Mouse (Mus musculus) forebrain, postnatal 0 days (tissue): ENCODE measurements around the gene Otub1. TPM values are rescaled to one million over a fixed set of nuclear protein-coding genes. Genes with fewer than 3 reads are reported as not detected.

Experiments used
- ATAC-seq: fragments of 200-750 bp; cut with Nextera tagmentation; 2 replicates; pipeline ENCODE4 v1.8.0; 2017; ENCODE audit warnings: mild to moderate bottlenecking, moderate library complexity
- DNase-seq: peaks from one replicate; pipeline ENCODE4 v3.0.0-alpha.2; 2015
- H3K27ac ChIP-seq: fragments of 300-500 bp; sonication (generic); 2 replicates; pipeline ENCODE4 v1.5.1; 2014; ENCODE audit warnings: low read depth, mild to moderate bottlenecking, antibody characterized with exemption, low read length, moderate library complexity, mixed read lengths
- H3K27me3 ChIP-seq: fragments of 300-500 bp; sonication (generic); 2 replicates; pipeline ENCODE4 v1.6.1; 2014; ENCODE audit warnings: mild to moderate bottlenecking, low read length, mixed read lengths; ENCODE audit not compliant: insufficient read depth
- H3K36me3 ChIP-seq: fragments of 300-500 bp; sonication (generic); 2 replicates; pipeline ENCODE4 v1.6.1; 2014; ENCODE audit warnings: mild to moderate bottlenecking, moderate library complexity; ENCODE audit not compliant: insufficient read depth
- H3K4me1 ChIP-seq: fragments of 300-500 bp; sonication (generic); 2 replicates; pipeline ENCODE4 v1.6.1; 2014; ENCODE audit warnings: antibody characterized with exemption; ENCODE audit not compliant: insufficient read depth
- H3K4me2 ChIP-seq: fragments of 300-500 bp; sonication (generic); 2 replicates; pipeline ENCODE4 v1.6.1; 2014; ENCODE audit warnings: low read depth, mild to moderate bottlenecking, moderate library complexity
- H3K4me3 ChIP-seq: fragments of 300-500 bp; sonication (generic); 2 replicates; pipeline ENCODE4 v1.5.1; 2014; ENCODE audit warnings: low read depth, low read length, mixed read lengths
- H3K9ac ChIP-seq: fragments of 300-500 bp; sonication (generic); 2 replicates; pipeline ENCODE4 v1.6.1; 2014; ENCODE audit warnings: mild to moderate bottlenecking
- H3K9me3 ChIP-seq: fragments of 300-500 bp; sonication (generic); 2 replicates; pipeline ENCODE4 v1.6.1; 2016; ENCODE audit warnings: low read length
- CTCF ChIP-seq: sonication (generic); IDR thresholded peaks from 2 replicates; pipeline ENCODE4 v1.5.1; 2016; ENCODE audit warnings: antibody characterized with exemption, control low read depth, low read depth
- WGBS: fragments of 180-500 bp; shearing (Covaris S2); extraction: QIAGEN DNeasy Blood & Tissue Kit; methylation state at CpG from one replicate; pipeline ENCODE4 v1.1.7; 2014; 5-methylcytosine and 5-hydroxymethylcytosine counted together
- polyA plus RNA-seq: library from polyadenylated mRNA; unstranded; fragments of >200 nt; fragmentation: Nextera tagmentation; extraction: Ambion mirVana; gene quantifications from 2 replicates; pipeline ENCODE4 v1.2.1, GENCODE M21; 2015
- total RNA-seq: library from RNA; depleted of rRNA; stranded (reverse); fragments of >200 nt; gene quantifications from 2 replicates; pipeline ENCODE4 v1.2.3, GENCODE M21; 2014

Otub1 gene
- total and polyA plus RNA-seq, 2 experiments from 2014 or later = 252 to 286 TPM

DNA sequence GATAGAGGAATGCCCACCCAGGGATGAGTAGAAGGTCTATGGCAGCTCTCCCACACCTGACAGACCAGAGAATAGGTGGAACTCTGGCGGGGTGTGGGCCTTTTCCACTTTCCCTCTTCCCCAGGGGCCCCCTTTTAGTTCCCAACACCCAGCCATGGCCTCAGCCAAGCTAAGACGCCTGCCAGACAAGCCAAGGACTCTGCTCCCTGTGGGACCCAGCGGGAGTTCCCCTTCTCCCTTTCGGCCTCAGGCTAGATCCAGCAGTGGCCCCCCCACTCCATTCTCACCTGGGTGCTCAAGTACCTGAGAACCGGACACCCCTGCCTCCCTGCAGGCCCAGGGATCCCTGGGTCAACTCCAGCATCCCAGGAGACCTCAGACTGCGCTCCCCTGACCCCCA lies 16.1 kb upstream of the Otub1 start:
- TF ChIP-seq CTCF = no peak
- Histone ChIP-seq H3K9me3 (no peaks in the 10 kb centered on the region), H3K27me3 (no peaks in the 10 kb centered on the region), H3K27ac (no peak overlapping the region), H3K4me1 (no peaks in the 10 kb centered on the region), H3K36me3 (peaks cover 14% of the 10 kb centered on the region), H3K4me3 (no peak overlapping the region), H3K4me2 (no peak overlapping the region), H3K9ac (no peak overlapping the region)
- DNase-seq (no peak), ATAC-seq (no peak)
- WGBS = 87% methylated on average over 6 of the region's 6 CpGs

GRCm38 (mm10) chr19:7218753-7219152 lies 12.6 kb upstream of the Otub1 start:
- H3K9me3 ChIP-seq = no peaks in the 10 kb centered on the region
- H3K9ac ChIP-seq = no peak overlapping the region
- H3K4me3 ChIP-seq = no peak overlapping the region
- H3K4me1 ChIP-seq = peaks cover 4% of the 10 kb centered on the region
- H3K4me2 ChIP-seq = no peak overlapping the region
- H3K27ac ChIP-seq = no peak overlapping the region
- DNase-seq (no peak), ATAC-seq (no peak)
- no peak for TF ChIP-seq CTCF
- WGBS = 98% methylated on average over 5 of the region's 5 CpGs
- peaks cover 14% of the 10 kb centered on the region for H3K36me3 ChIP-seq
- no peaks in the 10 kb centered on the region for H3K27me3 ChIP-seq

- Histone ChIP-seq H3K4me2 (peak overlapping the region; percentile 78), H3K27me3 (no peaks in the 10 kb centered on the region), H3K4me3 (peak overlapping the region; percentile 77), H3K9me3 (no peaks in the 10 kb centered on the region), H3K36me3 (peaks cover 14% of the 10 kb centered on the region), H3K4me1 (peaks cover 4% of the 10 kb centered on the region), H3K9ac (no peak overlapping the region), H3K27ac (no peak overlapping the region)
- no peak for TF ChIP-seq CTCF
- ATAC-seq (no peak; the same call in 1 of the 2 replicates), DNase-seq (no peak)
- WGBS = 11% methylated on average over 6 of the region's 6 CpGs
Measured at GRCm38 (mm10) chr19:7217926-7218267, 11.8 kb upstream of the Otub1 start.

DNA sequence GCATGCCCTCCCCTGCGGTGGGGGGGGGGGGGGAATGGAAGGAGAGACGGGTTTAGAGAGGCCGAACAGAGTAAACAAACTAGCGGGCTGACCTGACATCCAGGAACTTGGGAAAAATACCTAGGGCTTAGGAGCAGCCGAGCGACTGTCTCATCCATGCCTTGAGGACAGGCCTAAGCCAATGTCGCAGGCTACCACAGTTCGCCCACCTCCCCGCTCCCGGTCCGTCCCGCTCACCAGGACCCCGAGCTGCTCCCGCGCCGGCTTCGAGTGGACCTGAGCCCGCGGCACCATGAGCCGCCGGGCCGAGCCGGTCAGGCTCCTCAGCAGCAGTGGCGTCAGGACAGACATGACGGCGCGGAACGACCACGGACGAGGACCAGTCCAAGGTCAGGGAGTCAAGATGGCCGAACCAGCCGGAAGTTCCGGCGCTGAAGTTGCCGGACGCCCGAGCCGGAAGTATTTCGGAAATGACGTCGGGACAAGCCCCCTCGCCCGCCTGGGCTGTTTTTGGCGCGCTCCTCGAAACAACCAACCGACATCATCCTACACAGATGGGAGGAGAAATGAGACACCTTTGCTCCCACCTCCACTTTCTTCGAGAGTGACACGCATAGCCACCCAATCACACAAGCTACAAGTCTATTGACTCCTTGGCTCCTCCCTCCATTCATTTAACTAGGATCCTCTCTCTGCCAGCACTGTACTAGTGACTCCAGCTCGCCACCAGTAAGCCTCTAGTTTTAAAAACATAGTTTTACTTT lies 11.2 kb upstream of the Otub1 start, which contains the start of gene Cox8a:
Gene Cox8a (minus strand): TSS at position 455 of the 764 bp plus-strand sequence.
- Histone ChIP-seq H3K4me1 (peaks cover 4% of the 10 kb centered on the region), H3K9ac (peak within 1 kb of the TSS; percentile 78), H3K4me3 (peak within 1 kb of the TSS; percentile 77), H3K36me3 (peaks cover 14% of the 10 kb centered on the region), H3K27me3 (no peaks in the 10 kb centered on the region), H3K9me3 (no peaks in the 10 kb centered on the region), H3K27ac (peak within 1 kb of the TSS; percentile 78), H3K4me2 (peak within 1 kb of the TSS; percentile 78)
- TF ChIP-seq CTCF = no peak
- DNase-seq (peak; percentile 95), ATAC-seq (peak; percentile 98)
- under 1% methylated on average over 50 of the region's 50 CpGs for WGBS

DNA sequence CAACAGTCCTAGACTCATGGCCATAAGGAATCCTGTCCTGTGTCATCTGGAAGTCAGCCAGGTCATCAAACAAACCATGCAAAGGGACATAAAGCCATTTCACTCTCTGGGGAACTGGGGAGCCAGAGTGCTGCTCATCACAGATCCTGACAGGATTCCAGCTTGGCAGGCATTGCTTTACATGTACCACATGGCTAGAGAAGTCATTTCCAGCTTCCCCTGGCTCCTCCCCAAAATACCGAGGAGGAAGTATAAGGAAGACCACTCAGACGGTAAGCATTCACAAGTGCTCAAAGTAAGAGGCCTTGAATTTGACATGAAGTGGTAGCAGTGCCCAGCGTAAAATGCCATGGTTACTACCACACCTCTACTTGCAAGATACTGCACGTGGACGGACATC lies 8.4 kb upstream of the Otub1 start:
- no peak overlapping the region for H3K27ac ChIP-seq
- TF ChIP-seq CTCF = no peak
- no peaks in the 10 kb centered on the region for H3K27me3 ChIP-seq
- DNase-seq (peak; percentile 21), ATAC-seq (no peak)
- H3K4me3 ChIP-seq = no peak overlapping the region
- 72% methylated on average over 5 of the region's 5 CpGs for WGBS
- peaks cover 14% of the 10 kb centered on the region for H3K36me3 ChIP-seq
- no peak overlapping the region for H3K9ac ChIP-seq
- no peaks in the 10 kb centered on the region for H3K9me3 ChIP-seq
- H3K4me1 ChIP-seq = peaks cover 4% of the 10 kb centered on the region
- no peak overlapping the region for H3K4me2 ChIP-seq

DNA sequence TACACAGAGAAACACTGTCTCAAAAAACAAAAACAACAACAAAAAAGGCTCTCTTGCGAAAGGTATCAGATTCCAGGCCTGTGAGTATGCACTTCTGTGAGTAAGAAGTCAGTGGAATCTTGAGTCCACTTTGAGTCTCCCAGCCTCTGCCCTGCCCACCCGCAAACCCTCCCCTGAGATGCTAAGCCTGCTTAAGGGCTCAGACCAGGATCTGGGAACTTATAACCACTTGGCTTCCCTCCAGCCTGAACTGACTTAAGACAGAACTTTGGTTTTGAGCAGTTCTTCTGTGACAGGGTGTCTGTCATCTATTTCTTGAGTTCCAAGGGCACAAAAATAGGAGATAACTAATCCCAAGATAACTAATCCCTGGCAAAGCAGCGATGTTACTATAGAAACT lies 6.9 kb upstream of the Otub1 start:
- peaks cover 4% of the 10 kb centered on the region for H3K4me1 ChIP-seq
- H3K36me3 ChIP-seq = peaks cover 14% of the 10 kb centered on the region
- ATAC-seq = no peak
- no peak overlapping the region for H3K4me3 ChIP-seq
- no peak for DNase-seq
- WGBS = 93% methylated on average over 3 of the region's 3 CpGs
- H3K9ac ChIP-seq = no peak overlapping the region
- H3K27me3 ChIP-seq = no peaks in the 10 kb centered on the region
- no peak for TF ChIP-seq CTCF
- no peak overlapping the region for H3K4me2 ChIP-seq
- H3K27ac ChIP-seq = no peak overlapping the region
- H3K9me3 ChIP-seq = no peaks in the 10 kb centered on the region

- ATAC-seq = no peak
- WGBS = 72% methylated on average over 1 of the region's 1 CpGs
- Histone ChIP-seq H3K27me3 (no peaks in the 10 kb centered on the region), H3K4me1 (peaks cover 4% of the 10 kb centered on the region), H3K9ac (no peak overlapping the region), H3K4me2 (no peak overlapping the region), H3K4me3 (no peak overlapping the region), H3K27ac (no peak overlapping the region), H3K9me3 (no peaks in the 10 kb centered on the region), H3K36me3 (peaks cover 14% of the 10 kb centered on the region)
- TF ChIP-seq CTCF = no peak
- DNase-seq = no peak
Measured at GRCm38 (mm10) chr19:7212216-7212615, 6.1 kb upstream of the Otub1 start.
